Mouse (Mus musculus): ENCODE measurements around the gene Bach2.

Gene Bach2

DNA sequence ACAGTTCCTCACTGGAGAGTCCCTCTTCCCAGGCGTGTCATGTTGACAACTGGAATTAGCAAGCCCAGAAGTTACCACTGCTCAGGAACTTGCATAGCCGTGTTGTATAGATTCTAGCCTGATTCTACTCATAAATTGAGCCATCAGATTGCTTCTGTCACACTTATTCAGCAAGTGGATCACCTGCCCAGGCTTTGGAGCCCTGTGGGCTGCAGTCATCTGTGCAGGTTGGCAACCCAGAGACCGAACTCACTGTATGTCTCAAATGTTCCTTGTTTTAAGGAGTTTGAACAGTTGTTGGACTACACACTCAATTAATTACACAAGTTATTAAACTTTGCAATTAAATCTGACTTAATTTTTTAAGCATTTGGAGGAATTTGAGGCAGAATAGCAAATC, 61.4 kb downstream of the Bach2 start:
- DNase-seq, result no peak

DNA sequence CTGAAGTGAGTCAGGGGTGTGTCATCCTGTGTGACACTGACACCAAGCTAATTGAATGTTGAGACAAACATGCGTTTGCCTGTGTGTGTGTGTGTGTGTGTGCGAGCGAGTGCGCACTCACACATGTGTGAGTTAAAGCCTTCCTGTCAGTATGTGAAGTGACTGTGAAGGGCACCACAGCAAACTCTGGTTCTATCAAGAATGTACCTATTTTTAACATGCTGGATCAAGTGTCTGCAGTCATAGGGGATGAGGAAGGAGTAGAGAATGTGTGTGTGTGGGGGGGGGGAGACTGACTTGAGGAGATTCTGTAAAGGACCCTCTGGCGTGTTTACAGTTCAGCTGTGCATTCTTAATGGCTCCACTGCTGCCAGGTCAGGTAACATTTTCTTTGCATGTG, 64.1 kb downstream of the Bach2 start:
- DNase-seq, result no peak

- DNase-seq, result peak; percentile 60 to 68
These were observed 64.5 kb downstream of the Bach2 start for GRCm38 (mm10) chr4:32303076-32303475.

- peak; percentile 87 to 93 for DNase-seq
These were observed 65.1 kb downstream of the Bach2 start for GRCm38 (mm10) chr4:32303674-32304073.

GRCm38 (mm10) chr4:32304221-32304703, 65.7 kb downstream of the Bach2 start:
- peak in 1 of 2 experiments; percentile 31 for DNase-seq

DNA sequence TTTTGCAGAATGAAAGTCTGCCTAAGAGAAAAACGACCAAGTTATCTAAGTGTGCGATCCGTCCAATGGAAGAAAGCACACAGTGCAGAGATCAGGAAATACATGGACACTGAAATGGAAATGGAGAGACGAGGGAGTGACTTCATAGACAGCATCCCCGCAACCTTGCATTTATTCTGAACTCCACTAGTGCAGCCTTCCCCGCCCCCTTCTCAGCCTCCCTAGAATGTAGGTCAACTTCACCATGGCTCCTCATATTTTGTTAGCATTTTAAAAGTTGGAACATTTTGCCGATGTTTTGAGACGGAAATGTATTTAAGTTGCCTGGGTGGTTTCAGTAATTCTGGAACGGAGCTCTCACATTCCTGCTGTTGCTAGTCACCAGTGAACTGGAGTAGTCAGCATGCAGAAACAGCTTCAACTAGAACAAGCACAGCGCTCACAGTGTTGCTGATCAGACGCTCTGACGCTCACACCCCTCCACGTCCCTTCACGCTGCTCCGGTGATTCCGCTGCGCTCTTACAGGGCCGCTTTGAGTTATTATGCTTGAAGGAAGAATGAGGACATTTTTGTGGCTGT, 66.5 kb downstream of the Bach2 start:
- DNase-seq, result peak in 1 of 2 experiments; percentile 52

DNA sequence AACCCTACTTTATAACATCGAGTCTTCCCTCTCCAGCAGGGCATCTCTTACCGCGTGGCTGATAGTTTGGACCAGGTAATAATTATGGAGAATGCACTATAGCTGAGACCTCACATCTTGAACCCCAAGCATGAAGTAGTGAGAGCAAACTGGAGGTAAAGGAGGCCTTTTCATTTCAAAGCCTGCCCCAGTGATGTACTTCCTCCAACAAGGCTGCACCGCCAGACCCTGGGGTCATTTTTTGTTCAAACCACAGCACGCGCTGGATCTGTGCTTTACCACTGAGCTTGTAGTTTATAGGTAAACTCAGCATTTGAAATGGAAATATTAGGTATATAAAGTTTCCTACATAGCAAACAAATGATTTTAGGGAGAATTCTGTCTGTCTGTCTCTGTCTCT, 67.1 kb downstream of the Bach2 start:
- no peak for DNase-seq

DNA sequence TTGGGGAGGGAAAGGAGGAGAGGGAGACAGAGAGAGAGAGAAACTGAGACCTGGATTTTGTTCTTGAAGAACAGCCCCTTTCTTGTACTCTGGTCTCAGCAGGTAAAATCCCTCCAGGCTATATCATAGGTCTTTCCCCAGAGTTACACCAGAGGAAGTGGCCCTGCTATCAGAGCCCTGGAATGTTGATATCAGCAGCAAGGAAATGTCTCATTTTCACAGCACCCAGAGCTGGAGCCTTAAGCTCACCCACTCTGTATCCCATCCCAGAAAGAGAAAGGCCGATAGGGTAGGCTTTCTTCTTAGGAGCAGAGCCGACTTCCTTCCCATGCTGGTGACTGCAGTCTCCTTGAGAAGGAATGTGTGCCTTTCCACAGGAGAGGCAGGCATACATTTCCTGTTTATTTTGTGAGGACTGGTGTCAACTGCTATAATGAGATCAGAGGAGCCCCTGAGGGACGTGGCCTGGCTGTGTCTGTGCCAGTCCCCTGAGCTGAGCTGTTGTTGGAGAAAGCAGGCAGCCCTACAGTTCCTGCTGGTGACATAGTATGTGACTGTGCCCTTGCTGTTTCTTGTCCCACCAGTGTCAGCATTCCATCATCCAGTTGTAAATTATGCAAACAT, 67.7 kb downstream of the Bach2 start:
- DNase-seq, result peak in 1 of 2 experiments; percentile 44

- DNase-seq, result no peak
These were observed 68.6 kb downstream of the Bach2 start for GRCm38 (mm10) chr4:32307215-32307614.

GRCm38 (mm10) chr4:32312171-32312946, 73.8 kb downstream of the Bach2 start:
- no peak for DNase-seq

- DNase-seq, result no peak
These were observed 76.3 kb downstream of the Bach2 start for GRCm38 (mm10) chr4:32314919-32315318.

GRCm38 (mm10) chr4:32318608-32319007, 80.0 kb downstream of the Bach2 start:
- DNase-seq, result no peak

- DNase-seq, result no peak
These were observed 80.7 kb downstream of the Bach2 start for GRCm38 (mm10) chr4:32319327-32319726.

DNA sequence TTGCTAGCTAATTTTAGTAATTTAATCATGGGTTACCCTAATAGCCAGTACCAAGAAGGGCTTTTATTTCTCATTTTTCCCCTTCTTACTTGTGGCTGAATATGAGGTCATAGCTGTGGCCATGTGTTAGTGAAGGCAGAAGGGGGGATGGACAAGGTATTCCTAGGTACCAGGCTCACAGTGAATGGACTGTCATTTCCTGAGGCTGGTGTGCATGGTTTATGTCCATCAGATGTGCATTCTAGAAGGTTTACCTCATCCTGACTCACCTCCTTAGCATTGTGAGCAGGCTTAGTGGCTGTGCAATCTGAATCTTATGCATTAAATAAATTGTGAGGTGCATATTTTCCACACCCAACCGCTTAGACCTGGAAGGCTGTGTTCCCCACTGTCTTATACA, 81.4 kb downstream of the Bach2 start:
- no peak for DNase-seq

DNA sequence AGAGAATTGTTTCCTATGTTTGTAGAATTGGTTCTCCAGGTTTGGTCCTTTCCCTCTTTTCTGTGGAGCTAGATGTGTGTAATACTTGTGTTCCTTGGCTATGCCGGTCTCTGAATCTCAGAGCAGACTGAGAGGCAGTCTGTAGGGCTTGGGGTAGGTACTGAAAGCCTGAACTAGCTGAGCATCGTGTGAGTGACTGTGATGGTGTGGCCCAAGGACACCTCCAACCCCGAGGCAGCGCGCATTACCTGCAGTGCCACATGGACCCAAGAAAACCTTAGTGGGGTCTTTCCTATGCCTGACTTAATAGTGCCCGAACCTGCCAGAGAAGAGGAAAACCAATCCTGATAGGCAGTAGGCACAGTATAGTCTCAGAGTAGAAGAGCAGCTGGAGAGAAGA, 85.5 kb downstream of the Bach2 start:
- DNase-seq, result no peak

- no peak for DNase-seq
These were observed 86.4 kb downstream of the Bach2 start for GRCm38 (mm10) chr4:32324967-32325366.

DNA sequence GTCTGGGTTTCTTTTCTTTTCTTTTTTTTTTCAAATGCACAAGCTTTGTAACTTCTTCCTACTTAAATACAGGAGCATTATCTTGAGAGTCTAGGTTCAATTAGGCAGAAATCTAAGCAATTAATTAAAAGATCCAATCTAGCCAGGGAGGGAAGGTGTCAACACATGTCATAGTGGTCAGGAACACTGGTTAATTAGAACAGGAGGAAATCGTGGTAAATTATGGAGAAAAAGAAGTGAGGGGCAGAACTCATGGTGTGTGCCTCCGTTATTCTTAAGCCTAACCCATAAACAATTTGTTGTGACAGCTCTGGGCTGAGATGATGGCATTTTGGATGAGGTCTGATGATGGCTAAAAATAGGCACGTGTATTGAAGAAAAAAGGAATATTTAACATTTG, 87.0 kb downstream of the Bach2 start:
- DNase-seq, result no peak

DNA sequence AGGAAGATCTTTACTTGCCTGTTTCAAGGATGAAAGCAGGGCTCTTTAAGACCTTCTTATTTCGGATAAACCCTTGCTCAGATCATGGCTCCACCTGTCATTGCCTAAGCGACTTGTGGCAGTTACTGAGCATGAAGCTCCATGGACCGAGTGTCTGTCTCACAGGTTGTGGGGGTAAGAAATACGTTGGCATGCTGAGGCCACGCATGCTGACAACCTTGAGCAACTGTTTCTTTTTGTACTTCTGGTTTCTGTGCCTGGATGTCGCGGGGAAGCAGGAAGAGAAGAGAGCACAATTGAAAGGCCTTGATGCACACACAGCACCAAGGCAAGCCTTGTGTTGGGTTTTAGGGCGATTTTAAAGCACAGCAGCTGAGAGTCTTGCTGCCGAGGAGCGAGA, 87.7 kb downstream of the Bach2 start:
- DNase-seq, result no peak

DNA sequence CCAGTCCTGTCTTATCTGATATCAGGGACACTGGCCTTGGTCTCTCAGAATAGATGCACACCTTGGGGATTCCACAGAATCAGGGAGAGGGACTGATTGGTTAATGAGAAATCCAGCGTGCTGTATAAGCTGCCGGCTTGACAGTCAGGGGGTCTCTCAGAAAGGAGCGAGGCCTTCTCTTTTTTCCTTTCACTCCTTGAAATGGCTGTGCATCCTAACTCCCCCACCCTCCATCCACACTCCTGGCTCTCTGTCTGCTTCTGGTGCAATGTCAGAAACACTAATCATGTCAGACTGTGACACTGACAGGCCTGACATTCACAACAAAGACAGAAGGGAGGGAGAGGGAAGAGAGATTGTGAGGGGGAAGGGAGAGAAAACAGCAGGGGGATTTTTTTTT, 88.3 kb downstream of the Bach2 start:
- no peak for DNase-seq

GRCm38 (mm10) chr4:32327626-32328025, 89.0 kb downstream of the Bach2 start:
- no peak for DNase-seq

DNA sequence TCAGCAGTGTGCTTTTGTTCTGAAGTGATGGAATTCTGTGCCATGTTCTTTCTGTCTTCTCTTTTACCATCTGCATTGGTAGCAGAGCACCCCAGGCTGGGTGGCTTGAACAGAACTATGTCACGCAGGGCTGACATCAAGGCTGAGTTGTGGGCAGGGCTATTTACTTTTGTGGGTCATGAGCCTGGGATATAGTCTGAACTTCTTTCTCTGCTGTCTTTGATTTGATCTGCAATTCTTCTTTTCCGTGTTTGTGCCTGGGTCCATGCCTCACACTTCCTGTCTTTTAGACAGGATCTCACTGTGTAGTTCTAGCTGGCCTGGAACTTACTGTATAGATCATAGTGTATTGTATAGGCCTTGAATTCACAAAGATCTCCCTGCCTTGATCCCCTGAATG, 90.0 kb downstream of the Bach2 start:
- no peak for DNase-seq

DNA sequence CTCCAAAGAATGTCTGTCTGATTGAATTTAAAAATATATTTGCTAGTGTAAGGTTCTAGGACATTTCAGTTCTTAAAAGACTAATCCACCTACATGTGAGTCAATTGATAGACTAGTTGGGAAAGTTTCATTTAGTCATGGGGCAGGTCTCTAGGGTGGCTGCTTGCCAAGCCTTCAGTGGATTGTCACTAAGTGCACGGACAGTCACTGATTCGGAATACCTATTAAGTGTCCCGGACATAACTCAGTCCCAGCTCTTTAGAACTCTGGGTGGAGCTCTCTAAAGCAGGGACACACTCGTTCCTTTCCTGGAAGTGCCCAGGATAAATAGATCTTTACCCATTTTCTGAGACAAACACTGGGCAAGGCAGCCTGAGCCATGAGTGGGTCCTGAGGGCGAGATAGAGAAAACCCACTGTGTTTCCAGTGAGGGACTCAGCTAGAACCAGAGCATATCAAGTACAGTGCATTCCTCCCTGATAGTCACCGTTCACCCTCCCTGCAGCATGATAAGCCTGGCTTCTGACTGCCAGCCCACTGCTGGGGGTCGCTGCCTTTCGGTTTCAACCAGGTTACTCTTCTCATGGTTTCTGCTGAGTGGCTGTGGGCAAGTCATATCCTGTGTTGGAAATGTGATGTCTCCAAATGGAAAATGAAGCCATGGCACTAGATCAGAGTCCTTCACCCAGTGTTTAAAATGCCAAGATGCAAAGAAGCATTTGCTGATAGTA, 92.1 kb downstream of the Bach2 start:
- DNase-seq, result no peak

- DNase-seq, result no peak
These were observed 93.4 kb downstream of the Bach2 start for GRCm38 (mm10) chr4:32332028-32332427.
